13 mouse cellular contexts compared by ENCODE assay signal in genomic region chr15:42329742-42330141, GRCm38 (mm10).
DNase-seq lines count a peak whose midpoint lies in the region; ATAC-seq and TF ChIP-seq lines count a peak whose summit lies in the region.
"Had no signal": no experiment of that assay in that cellular context is flagged by ENCODE, and none has a peak within 500 bp of the region (broad histone marks: within the 10 kb centered on the region; RNA-seq: fewer than 3 reads in every experiment).

No protein-coding gene starts in this region.

- H3K4me2 ChIP-seq in kidney, postnatal 0 days (ENCODE audit: low read length), result no peak overlapping the region
- no peak overlapping the region for H3K4me2 ChIP-seq in kidney, embryonic 14.5 days (replicated peaks; ENCODE audit: low read depth, low read length)
- H3K4me2 ChIP-seq in forebrain, embryonic 16.5 days (ENCODE audit: low read length), result no peak overlapping the region
- H3K4me2 ChIP-seq: hindbrain, embryonic 14.5 days had no signal

- no peak overlapping the region for H3K27ac ChIP-seq in kidney, postnatal 0 days
- H3K27ac ChIP-seq in kidney, embryonic 14.5 days (ENCODE audit: low read depth, low read length), result no peak overlapping the region
- H3K27ac ChIP-seq in forebrain, embryonic 16.5 days (ENCODE audit: low read length), result no peak overlapping the region
- H3K27ac ChIP-seq: forebrain, embryonic 10.5 days; hindbrain, embryonic 14.5 days; liver, embryonic 14.5 days had no signal

- DNase-seq in adrenal gland, postnatal 10 days, result peak; percentile 18
- no peak for DNase-seq in adrenal gland, adult 18-20 months (ENCODE audit: low spot score in 2 of 2)
- DNase-seq in kidney, postnatal 0 days (ENCODE audit: low spot score), result peak; percentile 40
- peak; percentile 8 for DNase-seq in right cerebral cortex, postnatal 4 days
- DNase-seq in right cerebral cortex, postnatal 36 days (ENCODE audit: low spot score in 2 of 2), result no peak
- peak; percentile 20 for DNase-seq in yolk sac, embryonic 10.5 days (ENCODE audit: low spot score)
- DNase-seq: kidney, postnatal 36 days; thymus, postnatal 36 days had no signal

- no peak for TF ChIP-seq CTCF in kidney, postnatal 0 days (IDR thresholded peaks at IDR 0.05; ENCODE audit: low read depth)

- 57% methylated on average over 4 of the region's 4 CpGs for whole genome bisulfite sequencing in kidney, postnatal 0 days
- 54% methylated on average over 4 of the region's 4 CpGs for WGBS in kidney, embryonic 14.5 days
- WGBS in forebrain, embryonic 16.5 days, result 60% methylated on average over 4 of the region's 4 CpGs

- no peak for ATAC-seq in kidney, postnatal 0 days (replicated peaks; ENCODE audit: low FRiP score, low read depth)
- ATAC-seq in kidney, embryonic 14.5 days (ENCODE audit: low FRiP score, low TSS enrichment), result no peak
- no peak for ATAC-seq in forebrain, embryonic 16.5 days

- H3K9ac ChIP-seq in kidney, postnatal 0 days (ENCODE audit: low read depth, low read length), result no peak overlapping the region
- no peak overlapping the region for H3K9ac ChIP-seq in kidney, embryonic 14.5 days (ENCODE audit: low read depth, low read length)
- no peak overlapping the region for H3K9ac ChIP-seq in forebrain, embryonic 16.5 days (replicated peaks; ENCODE audit: low read depth, low read length)
- H3K9ac ChIP-seq: hindbrain, embryonic 14.5 days; liver, embryonic 14.5 days had no signal

- H3K4me3 ChIP-seq in kidney, postnatal 0 days (replicated peaks; ENCODE audit: low read depth, low read length), result no peak overlapping the region
- no peak overlapping the region for H3K4me3 ChIP-seq in kidney, embryonic 14.5 days (ENCODE audit: low read length)
- no peak overlapping the region for H3K4me3 ChIP-seq in forebrain, embryonic 16.5 days (replicated peaks; ENCODE audit: low read length)
- H3K4me3 ChIP-seq: forebrain, embryonic 10.5 days had no signal

- H3K36me3 ChIP-seq in kidney, postnatal 0 days (ENCODE audit: insufficient read depth, low read length), result no peaks in the 10 kb centered on the region
- no peaks in the 10 kb centered on the region for H3K36me3 ChIP-seq in kidney, embryonic 14.5 days (ENCODE audit: control insufficient read depth, insufficient read depth, low read length)
- no peaks in the 10 kb centered on the region for H3K36me3 ChIP-seq in forebrain, embryonic 16.5 days (ENCODE audit: control insufficient read depth, insufficient read depth)
- H3K36me3 ChIP-seq: forebrain, embryonic 10.5 days had no signal

- no peaks in the 10 kb centered on the region for H3K9me3 ChIP-seq in kidney, postnatal 0 days (replicated peaks; ENCODE audit: low read length)
- no peaks in the 10 kb centered on the region for H3K9me3 ChIP-seq in kidney, embryonic 14.5 days (ENCODE audit: control insufficient read depth, low read length)
- no peaks in the 10 kb centered on the region for H3K9me3 ChIP-seq in forebrain, embryonic 16.5 days (ENCODE audit: control insufficient read depth, low read length)
- H3K9me3 ChIP-seq: forebrain, embryonic 10.5 days had no signal

- H3K4me1 ChIP-seq in kidney, postnatal 0 days (replicated peaks; ENCODE audit: insufficient read depth, low read length), result no peaks in the 10 kb centered on the region
- H3K4me1 ChIP-seq in kidney, embryonic 14.5 days (ENCODE audit: control insufficient read depth, insufficient read depth, low read length), result no peaks in the 10 kb centered on the region
- peaks cover 9% of the 10 kb centered on the region for H3K4me1 ChIP-seq in forebrain, embryonic 16.5 days (replicated peaks; ENCODE audit: control insufficient read depth, insufficient read depth, low read length)

- no peaks in the 10 kb centered on the region for H3K27me3 ChIP-seq in kidney, postnatal 0 days (ENCODE audit: insufficient read depth, low read length)
- H3K27me3 ChIP-seq in kidney, embryonic 14.5 days (ENCODE audit: control insufficient read depth, insufficient read depth, low read length), result no peaks in the 10 kb centered on the region
- no peaks in the 10 kb centered on the region for H3K27me3 ChIP-seq in forebrain, embryonic 16.5 days (replicated peaks; ENCODE audit: control insufficient read depth, insufficient read depth, low read length)

Comparison
In these comparisons a context has a peak if more than half of its experiments do, and no peak if none do; other contexts are left out.
1. DNase-seq: peak in adrenal gland, postnatal 10 days (single experiment), kidney, postnatal 0 days (single experiment), right cerebral cortex, postnatal 4 days (single experiment) and yolk sac, embryonic 10.5 days (single experiment); none in adrenal gland, adult 18-20 months (0 of 2) and right cerebral cortex, postnatal 36 days (0 of 2).